Mouse (Mus musculus) CH12.LX (cell line): ENCODE measurements around the gene Sec22b. TPM values are rescaled to one million over a fixed set of nuclear protein-coding genes. Genes with fewer than 3 reads are reported as not detected.
A peak's percentile ranks its signal among the peaks of the same experiment; 100 is the strongest.

Experiments
- DNase-seq: peaks from one replicate; pipeline ENCODE4 v3.0.0-alpha.2; 2013; ENCODE audit errors: extremely low read depth
- H3K27ac ChIP-seq: 2 replicates; pipeline ENCODE4 v1.5.1; 2012; ENCODE audit warnings: low read depth, mild to moderate bottlenecking, control low read depth, moderate library complexity; ENCODE audit not compliant: insufficient read depth
- H3K27me3 ChIP-seq: replicated peaks from 2 replicates; pipeline ENCODE3; 2012; ENCODE audit warnings: inconsistent platforms
- H3K36me3 ChIP-seq, 2 experiments: replicated peaks in 1 of 2; 2 replicates each; pipeline versions ENCODE3 to v1.6.1; 2012; ENCODE audit warnings: inconsistent platforms in 1 of 2, low read length in 1 of 2, mild to moderate bottlenecking in 1 of 2, mixed read lengths in 1 of 2, moderate library complexity in 1 of 2; ENCODE audit not compliant: control insufficient read depth in 1 of 2, insufficient read depth in 1 of 2
- H3K4me1 ChIP-seq, 2 experiments: 2 replicates each; pipeline ENCODE4 v1.6.1; 2012; ENCODE audit warnings: inconsistent platforms in 1 of 2, moderate library complexity in 1 of 2; ENCODE audit not compliant: insufficient read depth in 2 of 2, control insufficient read depth in 1 of 2
- H3K4me2 ChIP-seq: 2 replicates; pipeline ENCODE4 v1.6.1; 2012; ENCODE audit warnings: low read depth, mild to moderate bottlenecking, control low read depth; ENCODE audit not compliant: poor library complexity, insufficient read depth, severe bottlenecking
- H3K4me3 ChIP-seq, 3 experiments: fragments of 150-350 bp in 1 of 3; sonication (generic) in 1 of 3; replicated peaks in 1 of 3; 2 replicates each; pipeline versions ENCODE3 to v1.5.1; 2011 to 2012; ENCODE audit warnings: low read depth in 2 of 3, low read length in 2 of 3, mild to moderate bottlenecking in 2 of 3, moderate library complexity in 2 of 3, control low read depth in 1 of 3, improper control_type of control experiment in 1 of 3, inconsistent platforms in 1 of 3, mixed read lengths in 1 of 3; ENCODE audit not compliant: poor library complexity in 1 of 3
- H3K79me2 ChIP-seq: replicated peaks from 2 replicates; pipeline ENCODE4 v1.6.1; 2012; ENCODE audit warnings: mild to moderate bottlenecking, moderate library complexity; ENCODE audit not compliant: control insufficient read depth, poor library complexity, insufficient read depth, severe bottlenecking; ENCODE audit errors: extremely low read depth
- H3K9ac ChIP-seq: 2 replicates; pipeline ENCODE4 v1.6.1; 2012; ENCODE audit warnings: low read depth, mild to moderate bottlenecking, control low read depth, moderate library complexity; ENCODE audit not compliant: insufficient read depth
- H3K9me3 ChIP-seq: replicated peaks from 2 replicates; pipeline ENCODE3; 2012; ENCODE audit warnings: low read length, inconsistent platforms, mixed read lengths
- CHD2 ChIP-seq: IDR thresholded peaks from 2 replicates; pipeline ENCODE4 v1.6.1; 2011; ENCODE audit warnings: low read length, improper control_type of control experiment
- CTCF ChIP-seq, 2 experiments: IDR thresholded peaks in 1 of 2; conservative IDR thresholded peaks in 1 of 2; 2 replicates each; pipeline ENCODE4 v1.5.1; 2011 to 2012; ENCODE audit warnings: low read depth in 2 of 2, low read length in 2 of 2, improper control_type of control experiment in 1 of 2, inconsistent platforms in 1 of 2, mild to moderate bottlenecking in 1 of 2, moderate library complexity in 1 of 2
- E2F4 ChIP-seq: IDR thresholded peaks from 2 replicates; pipeline ENCODE4 v1.6.1; 2011; ENCODE audit warnings: low read depth, low read length, improper control_type of control experiment; ENCODE audit not compliant: insufficient replicate concordance
- GABPA ChIP-seq: IDR thresholded peaks from 2 replicates; pipeline ENCODE4 v1.6.1; 2012; ENCODE audit warnings: low read depth, low read length, improper control_type of control experiment, inconsistent platforms; ENCODE audit not compliant: insufficient replicate concordance
- IRF4 ChIP-seq: IDR thresholded peaks from 2 replicates; pipeline ENCODE4 v1.6.1; 2014; ENCODE audit warnings: low read depth, mild to moderate bottlenecking, inconsistent platforms, low read length, improper control_type of control experiment
- JUND ChIP-seq: conservative IDR thresholded peaks from 2 replicates; pipeline ENCODE4 v1.6.1; 2011; ENCODE audit warnings: low read depth, low read length, improper control_type of control experiment
- MAX ChIP-seq: IDR thresholded peaks from 2 replicates; pipeline ENCODE4 v1.6.1; 2011; ENCODE audit warnings: low read length, improper control_type of control experiment
- MAZ ChIP-seq: IDR thresholded peaks from 2 replicates; pipeline ENCODE4 v1.6.1; 2012; ENCODE audit warnings: low read depth, mild to moderate bottlenecking, inconsistent platforms, low read length, improper control_type of control experiment, moderate library complexity
- MXI1 ChIP-seq: IDR thresholded peaks from 2 replicates; pipeline ENCODE4 v1.6.1; 2011; ENCODE audit warnings: mild to moderate bottlenecking, low read depth, low read length, improper control_type of control experiment
- MYC ChIP-seq: IDR thresholded peaks from 2 replicates; pipeline ENCODE4 v1.6.1; 2011; ENCODE audit warnings: low read depth, mild to moderate bottlenecking, improper control_type of control experiment, low read length
- NELFE ChIP-seq: IDR thresholded peaks from 2 replicates; pipeline ENCODE4 v1.6.1; 2011; ENCODE audit warnings: low read depth, low read length, improper control_type of control experiment
- NRF1 ChIP-seq: IDR thresholded peaks from 2 replicates; pipeline ENCODE4 v1.6.1; 2014; ENCODE audit warnings: low read depth, mild to moderate bottlenecking, inconsistent platforms, low read length, improper control_type of control experiment, moderate library complexity
- POLR2A ChIP-seq: IDR thresholded peaks from 2 replicates; pipeline ENCODE4 v1.6.1; 2011; ENCODE audit warnings: low read depth, mild to moderate bottlenecking, improper control_type of control experiment, low read length
- POLR2AphosphoS2 ChIP-seq: IDR thresholded peaks from 2 replicates; pipeline ENCODE4 v1.6.1; 2011; ENCODE audit warnings: low read depth, low read length, improper control_type of control experiment
- SIN3A ChIP-seq: IDR thresholded peaks from 2 replicates; pipeline ENCODE4 v1.6.1; 2012; ENCODE audit warnings: low read length, improper control_type of control experiment, inconsistent platforms
- TBP ChIP-seq: conservative IDR thresholded peaks from 2 replicates; pipeline ENCODE4 v1.6.1; 2011; ENCODE audit warnings: low read depth, low read length, improper control_type of control experiment
- USF1 ChIP-seq: IDR thresholded peaks from 2 replicates; pipeline ENCODE4 v1.6.1; 2014; ENCODE audit warnings: low read depth, mild to moderate bottlenecking, inconsistent platforms, low read length, improper control_type of control experiment
- USF2 ChIP-seq: conservative IDR thresholded peaks from 2 replicates; pipeline ENCODE4 v1.6.1; 2011; ENCODE audit warnings: low read depth, low read length, improper control_type of control experiment
- ZC3H11A ChIP-seq: IDR thresholded peaks from 2 replicates; pipeline ENCODE4 v1.6.1; 2012; ENCODE audit warnings: low read depth, mild to moderate bottlenecking, inconsistent platforms, low read length, improper control_type of control experiment
- ZMIZ1 ChIP-seq: IDR thresholded peaks from 2 replicates; pipeline ENCODE4 v1.6.1; 2012; ENCODE audit warnings: low read depth, mild to moderate bottlenecking, inconsistent platforms, low read length, improper control_type of control experiment
- ZNF384 ChIP-seq: IDR thresholded peaks from 2 replicates; pipeline ENCODE4 v1.6.1; 2012; ENCODE audit warnings: low read depth, low read length, improper control_type of control experiment, inconsistent platforms
- dilution Hi-C: fragments of 300-500 bp; cut with MboI; formaldehyde crosslinking; loops from 2 replicates; pipeline ENCODE4 v1.14.3; 2020; ENCODE audit warnings: low sequenced_read_pairs; ENCODE audit not compliant: extremely low pct_unique_long_range_greater_than_20kb, extremely low pct_ligation_motif_present
- in situ Hi-C: fragments of 300-500 bp; cut with MboI; formaldehyde crosslinking; loops from 3 replicates; pipeline ENCODE4 v1.14.3; 2019; ENCODE audit warnings: low sequenced_read_pairs, low pct_ligation_motif_present, low pct_unique_long_range_greater_than_20kb, mixed read lengths
- polyA plus RNA-seq: library from polyadenylated mRNA; unstranded; fragments of >175 nt; gene quantifications from 2 replicates; pipeline ENCODE4 v1.2.1, GENCODE M21; 2012; ENCODE audit warnings: low read depth; ENCODE audit not compliant: insufficient read length
- total RNA-seq, 2 experiments: library from RNA; depleted of rRNA; stranded (reverse); fragments of 300-350 nt in 1 of 2; fragments of >200 nt in 1 of 2; gene quantifications; 2 replicates each; pipeline ENCODE4 v1.2.3; 2012 to 2014

The Sec22b gene
- total and polyA plus RNA-seq, 3 experiments = 42.6 to 82.8 (median 82.4) TPM

GRCm38 (mm10) chr3:97967627-97968026 is 66.6 kb downstream of the Sec22b start:
- in situ Hi-C loops = loop anchor here (10.0 kb wide), 1 partner anchor 47 kb away; the partner anchor contains the start of gene Notch2
- H3K27ac ChIP-seq = no peak overlapping the region
- peaks cover 15 to 33% of the 10 kb centered on the region in 2 experiments for H3K4me1 ChIP-seq
- peaks cover 6% of the 10 kb centered on the region for H3K27me3 ChIP-seq
- H3K79me2 ChIP-seq = no peaks in the 10 kb centered on the region
- no peak overlapping the region for H3K9ac ChIP-seq
- dilution Hi-C loops = no loop called here
- peaks cover 6% of the 10 kb centered on the region for H3K9me3 ChIP-seq
- no peak overlapping the region for H3K4me2 ChIP-seq
- H3K36me3 ChIP-seq = no peaks in the 10 kb centered on the region
- no peak for TF ChIP-seq E2F4
- TF ChIP-seq NELFE = no peak
- TF ChIP-seq POLR2A = no peak
- no peak for TF ChIP-seq POLR2AphosphoS2
- no peak for TF ChIP-seq ZNF384
- TF ChIP-seq CTCF (conservative IDR thresholded peaks at IDR 0.05 in 1 of 2, IDR thresholded peaks at IDR 0.05 in 1 of 2; ENCODE audit: low read depth in 2 of 2, low read length in 2 of 2) = no peak
- TF ChIP-seq MAX = no peak
- no peak for TF ChIP-seq MAZ
- no peak overlapping the region for H3K4me3 ChIP-seq
- peak; percentile 39 for DNase-seq

- Histone ChIP-seq H3K4me3 (no peak overlapping the region), H3K4me1 (peaks cover 15 to 39% of the 10 kb centered on the region in 2 experiments), H3K4me2 (no peak overlapping the region), H3K27ac (no peak overlapping the region), H3K79me2 (no peaks in the 10 kb centered on the region), H3K9ac (no peak overlapping the region), H3K27me3 (peaks cover 6% of the 10 kb centered on the region), H3K36me3 (no peaks in the 10 kb centered on the region), H3K9me3 (peaks cover 6% of the 10 kb centered on the region)
- DNase-seq = no peak
- in situ Hi-C loops = loop anchor here (10.0 kb wide), 1 partner anchor 47 kb away; the partner anchor contains the start of gene Notch2
- dilution Hi-C loops = no loop called here
- TF ChIP-seq USF1 (no peak), CTCF (conservative IDR thresholded peaks at IDR 0.05 in 1 of 2, IDR thresholded peaks at IDR 0.05 in 1 of 2; ENCODE audit: low read depth in 2 of 2, low read length in 2 of 2) (no peak), MXI1 (no peak), JUND (no peak), SIN3A (no peak), ZNF384 (no peak), USF2 (no peak), TBP (no peak), ZC3H11A (no peak), GABPA (no peak), MYC (no peak), ZMIZ1 (no peak), CHD2 (no peak), POLR2AphosphoS2 (no peak), NELFE (no peak), IRF4 (no peak), NRF1 (no peak)
Observed at GRCm38 (mm10) chr3:97968191-97968590, 67.2 kb downstream of the Sec22b start.
